Mouse (Mus musculus): ENCODE results near the gene Hmgcll1. TPM values are rescaled to one million over a fixed set of nuclear protein-coding genes. Genes with fewer than 3 reads are reported as not detected.

The Hmgcll1 gene
- polyA plus RNA-seq, 1 experiment from 2014 or later: 16.8 TPM

DNA sequence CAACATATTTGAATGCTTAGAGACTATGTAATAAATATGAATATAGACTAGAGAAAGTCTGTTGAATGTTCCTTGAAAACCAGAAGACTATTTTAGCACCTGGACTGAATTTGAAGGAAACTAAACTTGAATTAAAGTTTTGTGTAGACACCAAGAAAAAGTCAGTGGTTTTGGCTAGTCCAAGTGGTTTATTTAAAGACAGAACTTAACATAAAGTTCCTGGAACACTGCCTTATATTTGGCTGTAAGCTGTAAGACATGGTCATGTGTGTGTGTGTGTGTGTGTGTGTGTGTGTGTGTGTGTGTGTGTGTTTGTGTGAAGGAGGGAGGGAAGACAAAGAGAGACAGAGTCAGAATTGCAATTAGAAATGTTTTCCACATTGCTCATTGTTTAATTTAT, 164.6 kb downstream of the Hmgcll1 start:
- no peak overlapping the region for H3K9ac ChIP-seq
- H3K9me3 ChIP-seq: no peaks in the 10 kb centered on the region
- H3K4me2 ChIP-seq (replicated peaks): no peak overlapping the region
- H3K27me3 ChIP-seq (replicated peaks): no peaks in the 10 kb centered on the region
- H3K4me3 ChIP-seq: no peak overlapping the region
- H3K4me1 ChIP-seq: no peaks in the 10 kb centered on the region
- H3K27ac ChIP-seq: no peak overlapping the region
- H3K36me3 ChIP-seq: no peaks in the 10 kb centered on the region
- ATAC-seq (ENCODE audit: low FRiP score, low read depth): no peak

Other genes with a start within 250 kb of the Hmgcll1 start
- gene Bmp5, start 239.5 kb upstream of the Hmgcll1 start, polyA plus RNA-seq (2016; fragmentation: Nextera tagmentation; extraction: Ambion mirVana): 5.3 TPM in 2 replicates
- not detected in 2 replicates for gene Gfral, start 198.8 kb downstream of the Hmgcll1 start, polyA plus RNA-seq (2016; fragmentation: Nextera tagmentation; extraction: Ambion mirVana)